Mouse (Mus musculus) heart, embryonic 16.5 days (tissue): ENCODE measurements around the gene Reg1. TPM values are rescaled to one million over a fixed set of nuclear protein-coding genes. Genes with fewer than 3 reads are reported as not detected.

ENCODE experiments used
- ATAC-seq: fragments of 200-750 bp; cut with Nextera tagmentation; replicated peaks from 2 replicates; pipeline ENCODE4 v1.8.0; 2017; ENCODE audit warnings: moderate number of reproducible peaks; ENCODE audit not compliant: insufficient read depth, low FRiP score; ENCODE audit errors: extremely low read depth
- H3K27ac ChIP-seq: fragments of 300-500 bp; sonication (generic); 2 replicates; pipeline ENCODE4 v1.5.1; 2014; ENCODE audit warnings: mild to moderate bottlenecking, low read length, control low read depth, moderate library complexity
- H3K27me3 ChIP-seq: fragments of 300-500 bp; sonication (generic); 2 replicates; pipeline ENCODE4 v1.6.1; 2014; ENCODE audit warnings: low read length, mixed read lengths; ENCODE audit not compliant: control insufficient read depth, insufficient read depth
- H3K36me3 ChIP-seq: fragments of 300-500 bp; sonication (generic); 2 replicates; pipeline ENCODE4 v1.6.1; 2014; ENCODE audit not compliant: control insufficient read depth, insufficient read depth
- H3K4me1 ChIP-seq: fragments of 300-500 bp; sonication (generic); 2 replicates; pipeline ENCODE4 v1.6.1; 2014; ENCODE audit warnings: low read length, mixed read lengths; ENCODE audit not compliant: control insufficient read depth, insufficient read depth
- H3K4me2 ChIP-seq: fragments of 300-500 bp; sonication (generic); 2 replicates; pipeline ENCODE4 v1.6.1; 2014; ENCODE audit warnings: low read depth, mild to moderate bottlenecking, control low read depth, low read length
- H3K4me3 ChIP-seq: fragments of 300-500 bp; sonication (generic); 2 replicates; pipeline ENCODE4 v1.5.1; 2014; ENCODE audit warnings: mild to moderate bottlenecking, control low read depth, low read length
- H3K9ac ChIP-seq: fragments of 300-500 bp; sonication (generic); 2 replicates; pipeline ENCODE4 v1.6.1; 2014; ENCODE audit warnings: low read length, control low read depth
- H3K9me3 ChIP-seq: fragments of 300-500 bp; sonication (generic); replicated peaks from 2 replicates; pipeline ENCODE4 v1.6.1; 2016; ENCODE audit warnings: low read length; ENCODE audit not compliant: control insufficient read depth
- WGBS: fragments of 180-500 bp; shearing (Covaris S2); extraction: QIAGEN DNeasy Blood & Tissue Kit; methylation state at CpG from one replicate; pipeline ENCODE4 v1.1.7; 2014; 5-methylcytosine and 5-hydroxymethylcytosine counted together
- polyA plus RNA-seq: library from polyadenylated mRNA; unstranded; fragments of >200 nt; fragmentation: Nextera tagmentation; extraction: Ambion mirVana; gene quantifications from 2 replicates; pipeline ENCODE4 v1.2.1, GENCODE M21; 2015

Gene Reg1
- polyA plus RNA-seq, 1 experiment from 2014 or later: 0.25 TPM

- Histone ChIP-seq H3K4me3 (no peak overlapping the region), H3K9me3 (no peaks in the 10 kb centered on the region), H3K9ac (no peak overlapping the region), H3K36me3 (no peaks in the 10 kb centered on the region), H3K4me1 (no peaks in the 10 kb centered on the region), H3K27ac (no peak overlapping the region), H3K4me2 (no peak overlapping the region), H3K27me3 (no peaks in the 10 kb centered on the region)
- WGBS: 60% methylated on average over 3 of the region's 3 CpGs
- ATAC-seq: no peak
Measured at GRCm38 (mm10) chr6:78460191-78460825, 37.8 kb downstream of the Reg1 start.

GRCm38 (mm10) chr6:78462360-78462759 lies 39.8 kb downstream of the Reg1 start:
- Histone ChIP-seq H3K9ac (no peak overlapping the region), H3K4me3 (no peak overlapping the region), H3K4me1 (no peaks in the 10 kb centered on the region), H3K4me2 (no peak overlapping the region), H3K36me3 (no peaks in the 10 kb centered on the region), H3K9me3 (no peaks in the 10 kb centered on the region), H3K27me3 (no peaks in the 10 kb centered on the region), H3K27ac (no peak overlapping the region)
- no peak for ATAC-seq
- WGBS: 44% methylated on average over 2 of the region's 2 CpGs

DNA sequence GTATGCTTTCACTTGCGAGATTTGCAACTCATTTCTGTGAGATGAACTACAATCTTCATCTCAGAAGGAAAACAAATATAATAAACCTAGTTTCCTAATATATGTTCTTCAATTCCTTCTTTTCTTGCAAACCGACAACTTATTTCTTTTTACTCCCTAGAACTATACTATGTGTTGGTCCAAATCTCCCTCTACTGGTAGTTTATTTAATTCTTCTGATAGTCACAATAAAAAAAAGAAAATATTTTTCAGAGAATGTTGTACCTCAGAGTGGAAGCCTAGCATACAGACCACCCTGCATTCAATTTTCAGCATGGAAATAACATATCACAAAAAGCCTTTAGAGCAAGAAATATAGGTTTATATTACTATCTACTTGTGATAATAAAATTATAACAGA lies 40.8 kb downstream of the Reg1 start:
- H3K9ac ChIP-seq: no peak overlapping the region
- ATAC-seq: no peak
- no peaks in the 10 kb centered on the region for H3K36me3 ChIP-seq
- H3K27me3 ChIP-seq: no peaks in the 10 kb centered on the region
- H3K9me3 ChIP-seq: no peaks in the 10 kb centered on the region
- H3K27ac ChIP-seq: no peak overlapping the region
- no peaks in the 10 kb centered on the region for H3K4me1 ChIP-seq
- no peak overlapping the region for H3K4me2 ChIP-seq
- H3K4me3 ChIP-seq: no peak overlapping the region
- 73% methylated on average over 2 of the region's 2 CpGs for WGBS

- no peaks in the 10 kb centered on the region for H3K9me3 ChIP-seq
- WGBS: 83% methylated on average over 2 of the region's 2 CpGs
- H3K27ac ChIP-seq: no peak within 1 kb of the TSS
- H3K4me1 ChIP-seq: no peaks in the 10 kb centered on the region
- H3K9ac ChIP-seq: no peak within 1 kb of the TSS
- H3K4me2 ChIP-seq: no peak within 1 kb of the TSS
- no peaks in the 10 kb centered on the region for H3K27me3 ChIP-seq
- H3K4me3 ChIP-seq: no peak within 1 kb of the TSS
- no peaks in the 10 kb centered on the region for H3K36me3 ChIP-seq
- ATAC-seq: no peak
Measured at GRCm38 (mm10) chr6:78468772-78469171, 46.3 kb downstream of the Reg1 start, which contains the start of gene Reg3g. TSS of gene Reg3g (minus strand) at chr6:78468872.

- no peak overlapping the region for H3K27ac ChIP-seq
- H3K9ac ChIP-seq: no peak overlapping the region
- no peaks in the 10 kb centered on the region for H3K9me3 ChIP-seq
- no peaks in the 10 kb centered on the region for H3K4me1 ChIP-seq
- no peak for ATAC-seq
- H3K4me3 ChIP-seq: no peak overlapping the region
- H3K4me2 ChIP-seq: no peak overlapping the region
- H3K27me3 ChIP-seq: no peaks in the 10 kb centered on the region
- WGBS: 72% methylated on average over 3 of the region's 3 CpGs
- no peaks in the 10 kb centered on the region for H3K36me3 ChIP-seq
Measured at GRCm38 (mm10) chr6:78469287-78469686, 46.8 kb downstream of the Reg1 start.

Other genes starting within 250 kb of the Reg1 start
- 0.36 and 8.6 TPM in 2 replicates for gene Reg3b, start 52.1 kb upstream of the Reg1 start, polyA plus RNA-seq
- gene Reg3d, start 43.8 kb upstream of the Reg1 start, polyA plus RNA-seq: not detected in 2 replicates
- not detected in 2 replicates for gene Reg3a, start 42.0 kb upstream of the Reg1 start, polyA plus RNA-seq
- gene Reg2, start 27.1 kb upstream of the Reg1 start, polyA plus RNA-seq: not detected in 2 replicates
- gene Reg3g, start 46.2 kb downstream of the Reg1 start, polyA plus RNA-seq: 14.3 and 19.3 TPM in 2 replicates